Mouse (Mus musculus): Measurements from ENCODE around the gene Epha5.

Gene Epha5

DNA sequence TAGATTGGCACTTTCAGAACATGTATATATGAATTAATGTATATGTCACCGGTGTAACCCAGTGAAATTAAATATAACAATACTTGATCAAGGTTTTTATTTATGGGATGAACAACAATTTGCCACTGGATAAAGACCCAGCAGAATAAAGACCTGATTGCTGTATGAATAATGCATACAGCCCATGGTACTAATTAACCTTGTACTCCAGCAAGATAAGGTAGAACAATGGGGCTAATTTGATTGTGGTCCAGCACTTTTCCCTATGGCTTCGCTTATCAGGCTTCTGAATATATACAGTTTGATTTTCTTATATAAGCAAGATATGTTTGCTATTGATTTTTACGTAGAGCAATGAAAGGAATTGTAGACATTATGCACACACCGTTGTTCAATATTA lies 103.6 kb downstream of the Epha5 start:
- DNase-seq (ENCODE audit: extremely low spot score, low spot score) = no peak

DNA sequence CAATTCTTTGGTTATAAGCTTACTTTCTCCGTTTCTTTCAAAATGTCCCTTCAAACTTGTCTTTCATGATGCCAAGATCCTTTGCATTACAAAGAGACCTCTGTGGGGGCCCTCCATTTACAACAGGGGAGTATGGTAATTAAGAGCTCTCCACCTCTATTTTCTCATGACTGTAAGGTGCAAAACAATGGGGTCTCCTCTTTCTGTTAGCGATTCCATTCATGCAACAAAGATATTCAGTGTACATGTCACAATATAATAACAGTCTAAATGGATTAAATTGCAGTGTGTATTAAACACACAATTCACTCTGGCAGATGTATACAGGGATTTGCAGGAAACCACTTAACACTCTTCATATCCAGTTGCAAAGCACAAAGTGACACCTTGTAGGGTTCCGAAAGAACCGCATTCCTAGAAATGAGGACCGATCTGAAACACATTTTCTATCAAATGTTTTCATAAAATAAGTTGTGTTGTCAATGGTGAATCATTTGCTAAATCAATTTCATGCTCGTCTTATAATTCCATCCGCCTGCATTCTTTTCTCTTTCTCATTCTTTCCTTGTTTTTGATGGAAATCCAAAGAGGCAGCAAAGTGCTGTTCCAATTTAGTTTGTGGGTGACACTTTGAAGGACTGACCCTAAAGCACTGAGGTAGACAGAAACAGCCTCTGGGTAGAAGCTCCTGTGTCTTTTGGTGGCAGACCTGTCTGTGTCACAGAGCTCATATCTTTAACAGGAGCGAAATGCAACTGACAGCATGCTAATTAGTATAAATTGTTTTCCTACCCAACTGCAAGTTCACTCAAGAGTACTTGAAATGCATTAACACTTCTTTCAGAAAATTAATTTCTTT lies 118.1 kb downstream of the Epha5 start:
- DNase-seq (ENCODE audit: extremely low spot score, low spot score) = no peak

DNA sequence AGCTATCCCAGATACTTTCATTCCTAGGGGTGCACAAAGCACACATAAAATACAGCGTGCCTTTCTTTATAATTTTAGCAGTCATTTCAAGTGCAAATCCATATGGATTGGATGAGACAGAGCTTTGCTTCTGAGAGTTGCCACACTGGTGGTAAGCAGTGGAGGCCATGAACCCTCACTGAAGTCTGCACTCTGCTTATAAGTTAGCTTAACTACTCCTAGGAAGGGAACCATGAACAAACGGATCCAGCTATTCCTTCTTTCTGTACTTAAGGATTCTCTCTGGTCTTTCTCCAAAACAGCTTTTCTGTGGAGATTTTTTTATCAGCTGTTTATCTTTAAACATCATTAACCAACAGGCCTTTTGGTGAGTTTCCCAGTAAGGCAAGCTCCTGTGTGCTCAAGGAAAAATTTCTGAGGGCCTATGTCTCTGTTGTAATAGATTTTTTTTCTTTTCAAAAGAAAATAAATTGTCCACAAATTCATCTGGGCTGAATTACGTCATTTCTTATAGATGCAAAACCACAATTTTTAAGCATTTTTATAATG lies 127.7 kb downstream of the Epha5 start:
- DNase-seq (ENCODE audit: extremely low spot score, low spot score) = no peak

DNA sequence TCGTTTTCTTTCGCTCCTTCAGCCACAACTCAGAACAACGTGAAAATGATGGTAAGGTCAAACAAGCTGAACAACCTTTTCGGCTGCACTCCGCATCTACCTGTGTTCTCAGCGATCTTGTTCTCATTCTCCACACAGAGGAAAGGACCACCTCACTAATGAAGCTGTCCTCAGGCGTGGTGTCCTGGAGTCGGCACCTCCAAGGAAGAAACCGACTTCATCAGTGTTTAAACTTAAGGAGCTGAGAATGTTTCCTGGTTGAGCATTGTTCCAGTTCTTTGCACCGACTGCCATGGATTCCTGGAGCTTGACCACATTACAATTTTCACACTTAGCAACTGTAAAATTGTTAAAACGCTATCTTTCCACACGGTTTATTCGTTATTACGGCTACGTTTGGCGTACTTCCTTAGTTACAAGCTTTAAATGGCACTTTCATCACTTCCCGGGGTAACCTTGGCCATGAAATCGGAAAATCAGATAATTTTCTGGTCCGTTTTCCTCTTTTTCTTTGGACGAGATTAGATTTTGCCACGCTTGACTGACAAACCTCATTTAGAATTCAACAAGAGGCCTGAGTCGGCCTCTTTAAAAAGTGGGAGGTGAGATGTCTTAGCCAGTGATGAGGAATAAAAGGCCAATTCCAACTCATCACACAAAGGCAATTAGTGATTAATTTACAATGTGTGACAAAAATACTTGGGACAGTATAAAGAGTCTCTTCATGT lies 135.7 kb downstream of the Epha5 start:
- DNase-seq (ENCODE audit: extremely low spot score, low spot score) = no peak

DNA sequence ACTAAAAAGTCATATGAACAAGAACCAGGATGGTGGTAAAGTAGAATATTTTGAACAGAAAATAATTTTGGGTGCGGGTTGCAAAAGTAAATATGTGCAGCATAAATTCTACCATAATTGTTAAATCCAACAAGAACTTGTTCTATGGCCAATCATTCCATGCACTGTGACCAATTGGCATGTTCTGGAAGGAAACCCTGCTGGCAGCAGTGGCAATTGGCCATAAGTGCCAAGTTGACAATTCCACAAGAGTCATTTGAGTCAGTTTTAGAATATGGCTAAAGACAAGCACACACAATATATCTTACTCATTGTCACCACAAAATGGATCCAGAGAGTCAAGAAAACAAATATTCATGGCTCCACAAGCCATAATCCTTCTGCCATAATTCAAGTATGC lies 140.2 kb downstream of the Epha5 start:
- DNase-seq (ENCODE audit: extremely low spot score, low spot score) = no peak

DNA sequence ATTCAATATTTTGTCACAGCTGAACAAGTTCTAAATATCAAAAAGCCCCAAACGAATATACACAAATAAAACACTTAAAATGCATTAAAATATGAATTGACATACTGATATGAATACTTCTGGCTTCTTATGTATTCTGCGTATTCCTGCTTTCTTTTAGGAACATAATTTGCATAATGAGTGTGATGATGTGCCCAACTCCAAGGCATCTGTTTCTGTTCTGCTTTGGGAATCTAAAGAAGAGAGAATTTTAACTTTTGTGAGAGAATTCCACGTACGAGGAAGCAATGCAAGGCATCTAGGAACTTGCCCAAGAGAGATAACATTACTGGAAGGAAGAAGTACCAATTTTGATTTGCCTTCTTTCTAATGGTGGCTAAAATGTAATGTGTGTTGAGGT lies 151.8 kb downstream of the Epha5 start:
- no peak for DNase-seq (ENCODE audit: extremely low spot score, low spot score)

DNA sequence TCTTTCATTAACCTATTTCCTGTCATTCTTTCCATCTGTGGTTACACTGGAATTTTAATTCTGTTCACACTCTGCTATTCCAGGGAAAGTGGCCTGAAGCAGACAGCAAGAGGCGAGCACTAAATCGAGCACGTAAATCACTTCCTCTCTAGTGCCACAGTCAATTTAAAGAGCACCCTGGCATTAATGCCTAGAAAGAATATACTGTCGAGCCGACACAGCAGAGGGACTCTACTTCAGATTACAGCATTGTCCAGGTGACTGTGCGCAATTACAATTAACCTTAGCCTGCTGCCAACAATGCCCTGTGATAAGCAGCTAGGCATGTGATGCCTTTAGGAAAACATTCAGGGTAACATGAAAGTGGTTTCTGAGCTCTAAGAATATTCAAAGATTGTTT lies 153.2 kb downstream of the Epha5 start:
- DNase-seq (ENCODE audit: extremely low spot score, low spot score) = no peak

DNA sequence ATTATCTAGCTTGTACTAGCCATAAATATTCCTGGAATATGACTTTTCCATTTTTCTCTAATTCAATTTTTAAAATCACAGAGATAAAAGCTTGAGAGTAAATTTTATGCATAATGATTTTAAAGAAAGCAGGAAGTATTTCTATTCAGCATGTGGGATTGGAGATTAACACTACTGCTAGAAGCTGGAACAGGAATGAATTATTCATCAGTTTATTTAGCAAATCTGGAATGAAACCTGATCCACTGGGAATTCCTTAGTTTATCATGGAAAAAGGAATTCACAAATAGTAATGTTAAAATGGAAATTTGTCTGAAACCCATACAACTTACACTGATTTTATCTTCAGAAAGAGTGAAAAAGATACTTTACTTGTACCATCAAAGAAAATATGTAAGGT lies 187.2 kb downstream of the Epha5 start:
- no peak for DNase-seq (ENCODE audit: extremely low spot score, low spot score)

DNA sequence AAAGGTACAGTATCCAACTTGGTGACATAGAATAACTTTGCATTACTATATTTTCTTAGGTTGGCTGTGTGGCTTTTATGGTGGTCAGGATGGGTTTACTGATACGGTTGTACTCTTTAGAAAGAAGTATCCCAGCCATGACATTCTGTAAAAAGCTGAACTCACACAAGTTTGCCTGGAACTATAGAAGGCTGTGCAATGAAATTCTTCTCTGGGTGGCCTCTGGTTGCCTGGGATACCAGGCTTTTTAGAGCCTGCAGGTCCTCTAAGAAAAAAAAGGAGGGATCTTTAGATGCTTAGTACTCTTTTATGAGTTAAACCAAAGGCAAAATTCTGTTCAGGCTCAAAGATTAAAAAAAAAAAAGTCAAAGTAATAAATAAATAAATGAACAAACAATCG lies 208.6 kb downstream of the Epha5 start:
- DNase-seq (ENCODE audit: extremely low spot score, low spot score) = no peak

DNA sequence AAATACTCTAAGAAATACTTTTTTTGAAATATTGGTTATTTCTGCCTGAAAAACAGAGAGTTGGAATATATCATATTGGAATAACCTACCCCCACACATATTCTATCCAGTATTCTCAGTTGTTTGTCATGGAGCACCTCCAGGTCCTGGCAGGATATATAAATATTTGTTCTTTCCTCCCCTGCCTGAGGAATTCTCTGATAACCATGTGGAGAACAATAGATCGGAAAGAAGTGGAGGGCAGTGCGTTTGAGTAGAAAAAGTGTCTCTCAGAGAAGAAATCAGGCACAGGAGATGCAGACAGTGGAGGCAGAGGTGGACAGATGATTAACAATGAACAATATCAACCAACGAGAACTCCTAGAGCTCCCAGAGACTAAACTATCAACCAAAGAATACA lies 223.8 kb downstream of the Epha5 start:
- no peak for DNase-seq (ENCODE audit: extremely low spot score, low spot score)

DNA sequence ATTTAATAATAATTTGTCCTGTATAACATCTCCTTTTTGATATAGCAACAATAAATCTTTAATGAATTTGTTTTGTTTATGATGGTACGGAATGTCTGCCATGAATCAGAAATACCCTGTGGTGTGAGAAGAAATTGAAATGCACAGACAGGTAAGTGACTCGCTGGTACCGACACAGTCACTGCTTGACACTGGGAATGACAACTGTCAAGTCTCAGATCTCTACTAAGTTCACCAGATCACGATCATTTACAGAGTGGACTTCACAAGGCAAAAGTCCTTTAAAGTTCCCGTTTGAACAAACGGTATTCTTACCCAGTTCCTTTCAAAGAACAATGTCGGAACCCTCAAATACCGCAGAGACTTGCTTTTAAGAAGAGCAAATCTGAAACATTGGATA lies 233.0 kb downstream of the Epha5 start:
- DNase-seq (ENCODE audit: extremely low spot score, low spot score) = no peak

DNA sequence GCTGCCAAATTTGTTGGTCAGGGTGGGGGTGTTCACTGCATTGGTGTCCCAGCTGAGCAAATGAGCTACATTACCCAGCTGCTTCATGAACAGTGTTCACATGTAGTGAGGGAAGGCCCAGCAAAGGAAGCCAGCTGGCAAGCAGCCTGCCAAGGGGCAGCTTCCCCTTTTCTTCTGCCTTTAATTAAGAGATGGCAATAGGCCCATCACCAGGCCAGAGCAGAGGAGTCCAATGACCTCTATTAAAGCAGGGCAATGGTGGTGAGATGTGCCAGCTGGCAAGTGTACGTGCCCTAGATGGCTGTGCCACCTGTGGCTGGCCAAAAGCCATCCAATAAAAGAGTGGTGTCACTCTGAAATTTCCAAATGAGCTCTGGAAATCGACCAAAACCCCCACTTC lies 264.1 kb downstream of the Epha5 start:
- DNase-seq (ENCODE audit: extremely low spot score, low spot score) = no peak

DNA sequence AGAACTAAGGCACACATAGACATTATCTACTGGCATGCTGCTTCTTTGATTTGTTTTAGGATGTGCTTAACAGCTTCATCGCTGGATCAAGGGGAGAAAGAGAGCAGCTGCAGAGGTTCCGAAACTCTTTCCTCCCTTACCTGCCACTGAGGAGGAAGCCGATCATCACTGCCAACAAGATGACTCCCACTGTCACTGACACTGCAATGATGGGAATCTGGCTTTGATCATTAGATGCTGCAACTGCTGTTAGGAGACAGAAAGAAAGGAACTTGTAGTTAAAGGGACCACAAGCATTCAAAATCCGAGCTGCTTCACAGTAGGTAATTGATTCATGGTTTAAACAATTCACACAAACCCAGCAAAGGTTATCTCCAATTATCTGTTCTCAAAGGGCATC lies 275.0 kb downstream of the Epha5 start:
- DNase-seq (ENCODE audit: extremely low spot score, low spot score) = no peak

DNA sequence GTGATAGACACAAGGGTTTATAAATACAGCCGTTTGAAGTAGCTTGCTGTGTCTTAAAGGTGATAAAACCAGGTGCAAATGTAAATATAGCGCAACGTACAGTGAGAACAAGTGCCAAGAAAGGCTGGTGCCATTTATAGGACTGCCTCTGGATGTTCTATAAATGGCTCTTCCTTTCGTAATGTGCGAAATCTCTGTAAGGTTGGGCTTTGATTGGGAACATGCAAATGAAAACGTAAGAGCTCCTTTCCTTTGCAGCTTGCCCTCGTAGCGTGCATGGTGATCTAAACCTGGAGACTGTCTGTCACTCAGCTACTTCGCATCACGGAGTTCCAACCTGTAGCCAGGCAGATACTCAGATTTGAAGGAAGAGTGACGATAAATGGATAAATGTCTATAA lies 321.2 kb downstream of the Epha5 start:
- no peak for DNase-seq (ENCODE audit: extremely low spot score, low spot score)

DNA sequence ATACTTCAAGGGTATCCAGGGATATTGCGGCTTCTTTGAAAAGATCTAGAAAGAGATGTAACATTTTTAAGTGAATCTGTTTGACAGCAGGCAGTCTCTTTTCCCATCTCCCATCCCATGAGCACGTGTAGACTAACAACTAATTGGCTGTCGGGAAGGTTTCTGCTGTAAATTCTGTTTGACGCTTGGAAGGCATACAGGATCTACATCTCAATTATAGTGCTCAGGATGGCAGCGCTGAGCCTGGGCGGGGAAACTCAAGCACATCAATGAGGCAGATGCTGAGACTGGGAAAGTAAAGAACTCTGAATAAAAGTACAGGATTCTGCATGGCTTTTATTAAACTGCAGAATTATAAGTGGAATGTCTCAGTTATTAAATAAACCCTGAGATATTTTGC lies 335.9 kb downstream of the Epha5 start:
- no peak for DNase-seq (ENCODE audit: extremely low spot score, low spot score)

DNA sequence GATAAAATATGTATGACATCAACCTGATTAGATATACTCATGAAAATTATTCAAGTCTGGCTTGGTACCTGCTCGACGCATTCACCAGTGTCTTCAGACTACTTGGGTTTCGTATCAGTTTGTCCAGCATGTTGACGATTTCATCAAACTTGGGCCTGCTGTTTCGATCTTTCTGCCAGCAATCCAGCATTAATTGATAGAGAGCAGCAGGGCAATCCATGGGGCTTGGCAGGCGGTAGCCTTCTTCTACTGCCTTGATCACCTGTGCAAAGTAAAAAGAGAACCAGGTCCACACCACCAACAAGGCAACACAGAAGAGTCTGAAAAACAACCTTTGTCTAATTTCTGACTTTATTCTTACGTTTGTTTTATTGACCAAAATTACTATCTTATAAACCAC lies 346.2 kb downstream of the Epha5 start:
- no peak for DNase-seq (ENCODE audit: extremely low spot score, low spot score)

DNA sequence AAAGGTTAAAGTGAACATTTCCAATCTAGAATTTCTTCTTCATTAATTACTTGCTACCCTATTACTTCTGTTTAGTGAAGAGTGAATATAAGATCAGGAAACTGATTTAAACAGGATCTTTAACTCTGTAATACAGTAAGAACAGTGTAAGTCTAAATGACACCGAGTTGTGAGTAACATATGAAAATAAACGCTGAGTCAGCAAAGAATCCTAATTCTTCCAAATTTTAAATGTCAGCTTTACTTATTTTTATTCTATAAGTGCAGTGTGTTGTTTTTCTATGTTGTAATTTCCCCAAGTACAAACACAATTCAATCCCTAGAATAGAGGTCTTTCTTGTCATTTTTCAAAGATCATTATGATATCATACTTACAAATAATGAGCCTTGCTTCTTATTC lies 363.3 kb downstream of the Epha5 start:
- no peak for DNase-seq (ENCODE audit: extremely low spot score, low spot score)

DNA sequence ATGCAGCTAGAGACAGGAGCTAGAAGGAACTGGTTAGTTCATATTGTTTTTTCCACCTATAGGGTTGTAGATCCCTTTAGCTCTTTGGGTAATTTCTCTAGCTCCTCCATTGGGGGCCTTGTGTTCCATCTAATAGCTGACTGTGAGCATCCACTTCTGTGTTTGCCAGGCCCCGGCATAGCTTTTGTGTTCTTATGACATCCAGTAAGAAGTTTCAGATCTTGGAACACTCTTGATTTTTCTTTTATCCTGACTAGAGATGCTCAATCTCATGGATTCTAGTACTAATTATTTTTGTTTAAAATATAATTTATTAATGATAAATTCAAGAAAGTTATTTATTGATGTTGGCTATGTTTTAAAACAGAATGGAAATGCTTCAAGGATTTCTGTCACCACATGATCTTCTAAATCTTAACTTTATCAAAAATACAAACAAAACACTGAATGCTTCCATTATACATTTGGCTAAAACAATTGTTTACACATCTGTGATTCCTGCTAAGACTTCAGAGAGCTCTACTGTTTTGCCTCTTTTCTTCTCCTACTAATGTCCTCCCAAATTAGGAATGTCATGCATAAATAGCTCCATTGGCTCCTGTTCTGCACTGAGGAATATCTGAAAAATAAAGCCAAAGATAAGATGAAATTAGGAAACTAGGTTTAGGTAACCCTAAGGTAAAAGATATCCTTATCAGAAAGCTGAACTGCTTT lies 379.8 kb downstream of the Epha5 start:
- DNase-seq (ENCODE audit: extremely low spot score, low spot score) = no peak

All from neural tube, embryonic 10.5 days (tissue).